Mouse (Mus musculus): ENCODE measurements around the gene Abr.

DNA sequence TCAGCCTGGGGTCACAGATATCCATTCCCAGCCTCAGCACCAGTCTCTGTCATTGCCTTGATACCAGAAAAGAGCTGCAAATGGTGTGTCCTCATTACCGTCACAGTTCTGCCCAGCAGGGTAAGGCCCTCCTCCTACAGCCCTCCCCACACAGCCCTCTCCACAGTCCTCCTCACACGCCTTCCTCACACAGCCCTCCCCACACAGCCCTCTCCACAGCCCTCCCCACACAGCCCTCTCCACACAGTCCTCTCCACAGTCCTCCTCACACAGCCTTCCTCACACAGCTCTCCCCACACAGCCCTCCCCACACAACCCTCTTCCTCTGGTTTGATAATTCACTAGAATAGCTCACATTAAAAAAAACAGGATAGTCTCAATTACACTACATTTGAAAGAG is 7.9 kb upstream of the Abr start:
- no peak for TF ChIP-seq POLR2A (IDR thresholded peaks at IDR 0.05; ENCODE audit: insufficient read depth, low read length)
- no peak for TF ChIP-seq CTCF (IDR thresholded peaks at IDR 0.05; ENCODE audit: low read depth, low read length)
- TF ChIP-seq EP300 (IDR thresholded peaks at IDR 0.05; ENCODE audit: insufficient read depth, low read depth, low read length), result no peak
